Mouse (Mus musculus): ENCODE data around the gene Sned1. TPM values are rescaled to one million over a fixed set of nuclear protein-coding genes. Genes with fewer than 3 reads are reported as not detected.
"Not testable (repeated sequence)": the region's sequence is repeated elsewhere in the genome, so short reads cannot be mapped to it uniquely, and the experiment has no call there.

The Sned1 gene
- 10 to 100 TPM in 1 of 4 experiments, 1 to 10 TPM in 3; 7.4 to 11.0 (median 9.1) TPM for total RNA-seq (2022)

DNA sequence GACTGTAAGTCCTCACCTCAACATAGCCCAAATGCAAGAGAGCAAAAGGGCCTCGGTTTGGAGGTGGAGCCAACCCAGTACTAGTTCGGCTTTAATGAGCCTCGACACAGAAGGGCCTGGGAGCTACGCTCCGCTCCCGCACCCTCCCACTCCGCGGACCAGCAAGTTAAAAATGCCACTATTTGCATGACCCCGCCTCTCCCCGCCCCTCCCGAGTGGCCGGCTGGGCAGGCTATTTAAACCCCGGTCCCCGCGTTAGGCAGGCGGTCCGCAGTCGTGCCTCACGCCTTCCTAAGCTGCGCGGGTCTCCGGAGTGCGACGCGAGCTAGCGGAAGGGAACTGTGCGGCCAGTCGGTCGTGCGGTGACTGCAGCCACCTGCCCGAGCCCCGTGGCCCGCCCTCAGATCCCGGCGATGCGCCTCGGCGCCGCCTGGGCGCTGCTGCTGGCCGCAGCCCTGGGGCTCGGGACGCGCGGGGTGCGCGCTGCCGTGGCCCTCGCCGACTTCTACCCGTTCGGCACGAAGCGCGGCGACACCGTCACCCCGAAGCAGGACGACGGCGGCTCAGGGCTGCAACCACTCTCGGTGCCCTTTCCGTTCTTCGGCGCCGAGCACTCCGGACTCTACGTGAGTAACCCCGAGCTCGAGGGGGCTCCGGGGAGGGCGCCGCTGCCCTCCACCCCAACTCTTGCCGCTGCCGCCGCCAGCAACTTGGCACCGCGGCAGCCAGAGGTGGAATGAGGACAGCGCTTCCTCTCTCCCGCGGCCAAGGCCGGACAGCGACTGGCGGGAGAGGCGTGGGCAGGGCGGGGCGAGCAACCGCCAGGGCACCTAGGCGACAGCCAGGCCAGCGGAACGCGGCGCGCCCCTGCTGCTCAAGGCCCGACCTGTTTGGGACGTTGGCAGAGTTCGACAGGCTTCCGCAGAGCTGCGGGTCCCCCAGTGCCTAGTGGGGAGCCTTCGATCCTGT, at the start of gene Sned1:
Gene Sned1 (plus strand): TSS at position 266 of the 969 bp plus-strand sequence.
- peak; percentile 54 to 66 for DNase-seq (ENCODE audit: low spot score in 2 of 2)

DNA sequence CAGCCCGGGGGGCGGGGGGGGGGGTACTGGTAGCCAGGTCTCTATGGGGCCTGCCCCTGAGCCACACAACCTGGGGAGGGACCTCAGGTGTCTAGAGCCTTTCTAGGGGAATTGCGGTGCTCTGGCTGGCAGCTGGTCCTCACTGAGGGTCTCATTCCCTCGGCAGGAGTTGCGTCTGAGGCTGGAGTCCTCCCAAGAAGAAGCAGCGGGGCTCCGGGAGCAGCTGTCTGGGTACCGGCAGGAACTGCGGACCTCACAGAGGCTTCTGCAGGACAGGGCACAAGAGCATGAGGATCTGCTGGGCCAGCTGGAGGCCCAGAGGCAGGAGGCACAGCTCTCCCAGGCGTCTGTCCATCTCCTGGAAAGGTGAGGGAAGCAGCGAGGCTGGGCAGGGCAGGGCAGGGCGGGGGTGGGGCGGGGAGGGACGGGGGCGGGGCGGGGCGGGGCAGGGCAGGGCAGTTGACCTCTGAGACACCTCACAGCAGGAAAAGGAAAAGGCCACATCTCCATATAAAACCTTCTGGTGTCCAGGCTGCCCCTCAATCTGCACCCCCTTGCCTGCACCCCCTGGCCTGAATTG, 44.8 kb upstream of the Sned1 start:
- DNase-seq (ENCODE audit: low spot score in 2 of 2), result no peak

DNA sequence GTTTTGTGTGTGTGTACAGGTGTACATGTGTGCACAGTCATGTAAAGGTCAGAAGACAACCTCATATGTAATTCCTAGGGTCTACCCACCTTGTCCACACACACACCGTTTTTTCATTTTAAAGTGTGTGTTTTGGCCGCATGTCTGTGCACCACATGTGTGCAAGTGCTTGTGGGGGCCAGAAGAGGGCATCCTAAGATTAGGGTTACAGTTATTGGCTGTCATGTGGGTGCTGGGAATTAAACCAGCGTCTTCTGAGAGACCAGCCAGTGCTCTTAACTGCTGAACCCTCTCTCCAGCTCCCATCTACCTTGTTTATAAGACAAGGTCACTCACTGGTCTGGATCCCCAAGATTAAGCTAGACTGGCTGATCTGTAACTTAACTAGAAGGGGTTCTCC, 40.7 kb upstream of the Sned1 start:
- no peak for DNase-seq (ENCODE audit: low spot score in 2 of 2)

DNA sequence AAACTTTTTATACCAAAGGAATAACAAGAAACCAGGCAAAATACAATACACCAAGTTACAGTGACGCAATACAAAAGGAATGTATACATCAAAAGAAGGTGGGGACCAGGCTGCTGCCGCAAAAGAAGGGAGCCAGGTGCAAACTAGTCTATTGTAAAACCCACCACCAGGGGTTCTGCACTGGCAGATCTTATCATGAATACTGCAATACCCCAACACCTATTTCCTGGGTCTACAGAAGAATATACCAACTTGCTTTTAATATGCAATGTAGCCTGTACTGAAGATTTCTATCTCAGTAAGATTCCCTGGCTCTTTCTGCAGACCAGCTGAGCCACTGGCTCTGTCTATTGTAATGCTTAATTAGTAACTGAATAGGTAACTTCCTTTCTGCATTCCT, 38.2 kb upstream of the Sned1 start:
- not testable (repeated sequence) for DNase-seq (ENCODE audit: low spot score in 2 of 2)

DNA sequence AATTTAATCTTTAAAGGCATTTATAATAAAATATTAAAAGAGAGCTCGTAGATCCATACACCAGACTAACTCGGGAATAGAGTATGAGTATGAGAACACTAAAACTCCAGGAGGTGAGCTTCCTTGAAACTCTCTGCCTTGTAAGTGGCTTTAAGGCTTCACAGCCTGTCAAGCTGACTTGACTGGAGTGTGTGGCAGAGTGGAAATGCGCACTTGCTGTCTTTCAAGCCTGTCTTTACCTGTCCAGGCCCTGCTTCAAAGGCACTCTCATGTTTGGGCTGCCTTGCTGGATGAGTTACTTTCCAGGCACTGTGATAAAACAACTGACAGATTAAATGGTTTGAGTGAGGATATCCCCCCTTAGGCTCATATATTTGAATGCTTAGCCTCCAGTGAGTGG, 37.7 kb upstream of the Sned1 start:
- no peak for DNase-seq (ENCODE audit: low spot score in 2 of 2)

DNA sequence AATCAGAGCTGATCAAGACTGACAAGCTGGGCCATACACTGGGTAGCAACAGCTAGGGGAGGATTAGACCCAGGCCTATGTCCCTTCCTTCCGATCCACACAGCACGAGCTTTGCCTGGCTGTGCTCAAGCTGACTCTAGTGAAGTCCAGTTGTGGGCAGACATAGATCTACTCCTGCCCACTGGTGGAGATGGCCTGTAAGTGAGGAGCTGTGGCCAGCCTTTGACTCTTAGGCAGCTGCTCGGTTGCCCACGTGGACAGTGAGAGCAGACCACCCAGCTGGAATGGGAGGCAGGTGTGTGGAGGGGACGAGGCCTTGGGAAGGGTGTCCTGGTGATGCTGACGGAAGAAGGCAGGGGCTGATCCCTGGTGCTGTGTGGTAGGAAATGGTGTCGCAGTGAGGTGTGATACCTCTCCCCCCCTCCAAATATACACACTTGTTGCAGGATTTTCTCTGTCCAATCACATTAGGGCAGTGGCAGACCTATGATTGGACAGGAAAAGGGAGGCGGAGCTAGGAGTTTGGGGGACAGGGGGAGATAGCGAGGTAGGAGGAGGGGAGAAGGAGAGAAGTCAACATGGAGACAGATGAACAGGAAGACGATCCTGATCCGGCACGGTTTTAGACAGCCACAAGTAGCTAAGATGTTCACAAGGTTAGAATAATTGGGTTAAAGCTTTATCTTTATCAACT, 29.2 kb upstream of the Sned1 start:
- DNase-seq (ENCODE audit: low spot score in 2 of 2), result no peak

DNA sequence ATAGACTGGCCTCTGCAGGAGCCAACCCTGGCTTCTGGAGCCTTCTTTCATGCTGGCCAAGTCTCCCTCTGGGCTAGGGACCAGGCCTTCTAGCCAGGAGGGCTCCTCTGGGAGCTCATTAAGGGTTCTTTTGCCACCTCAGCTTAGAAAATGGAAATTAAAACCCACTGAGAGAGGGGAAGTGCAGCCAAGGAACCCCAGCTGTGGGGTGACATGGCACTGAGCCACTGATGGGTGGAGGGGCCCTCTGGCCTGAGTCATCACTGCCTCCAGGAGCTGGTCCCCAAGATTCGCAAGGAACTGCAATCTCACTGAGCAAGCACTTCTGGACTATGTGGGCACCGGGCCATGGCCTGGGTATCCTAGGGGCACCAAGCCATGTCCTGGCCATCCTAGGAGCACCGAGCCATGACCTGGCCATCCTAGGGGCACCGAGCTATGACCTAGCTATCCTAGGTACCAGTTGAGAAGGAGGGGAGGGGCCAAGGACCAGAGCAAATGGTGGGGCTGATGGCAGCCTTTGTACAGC, 28.0 kb upstream of the Sned1 start:
- DNase-seq (ENCODE audit: low spot score in 2 of 2), result peak in 1 of 2 experiments; percentile 25

DNA sequence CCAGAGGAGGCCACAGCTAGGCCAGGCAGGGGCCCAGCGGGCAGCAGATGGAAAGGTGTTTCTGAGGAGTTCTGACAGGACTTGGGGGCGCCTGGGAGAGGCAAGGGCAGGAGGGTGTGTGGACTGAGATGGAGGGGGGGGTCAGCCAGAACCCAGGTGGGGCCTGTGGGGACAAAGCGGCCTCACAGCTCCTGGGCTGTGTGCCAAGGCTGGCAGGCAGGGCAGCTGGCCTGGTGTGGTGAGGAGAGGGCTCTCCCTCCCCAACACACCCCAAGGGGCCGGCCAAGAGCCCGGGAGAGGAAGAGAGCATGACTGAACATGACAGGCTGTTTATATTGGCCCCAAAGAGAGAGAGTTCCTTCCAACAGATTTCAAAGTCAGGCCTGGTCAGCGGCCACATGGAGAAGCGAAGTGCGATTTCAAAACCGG, 25.4 kb upstream of the Sned1 start:
- peak in 1 of 2 experiments; percentile 66 for DNase-seq (ENCODE audit: low spot score in 2 of 2)

DNA sequence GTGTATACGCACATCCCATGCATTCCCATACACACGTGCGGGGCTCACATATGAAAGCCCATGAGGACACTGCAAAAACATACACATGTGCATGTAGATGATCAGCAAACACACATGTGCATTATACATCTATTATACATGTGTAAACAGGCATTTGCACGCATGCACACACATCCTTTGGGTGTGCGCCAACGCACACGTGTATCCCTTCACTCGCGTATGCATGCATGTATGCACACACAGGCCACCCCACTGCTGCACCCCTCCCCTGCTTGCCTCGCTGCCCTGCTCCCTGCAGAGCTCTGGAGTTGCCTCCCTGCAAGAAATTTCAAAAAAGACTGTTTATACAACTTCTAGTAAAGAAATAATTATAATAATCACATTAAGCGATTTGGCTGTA, 24.6 kb upstream of the Sned1 start:
- DNase-seq (ENCODE audit: low spot score in 2 of 2), result no peak

DNA sequence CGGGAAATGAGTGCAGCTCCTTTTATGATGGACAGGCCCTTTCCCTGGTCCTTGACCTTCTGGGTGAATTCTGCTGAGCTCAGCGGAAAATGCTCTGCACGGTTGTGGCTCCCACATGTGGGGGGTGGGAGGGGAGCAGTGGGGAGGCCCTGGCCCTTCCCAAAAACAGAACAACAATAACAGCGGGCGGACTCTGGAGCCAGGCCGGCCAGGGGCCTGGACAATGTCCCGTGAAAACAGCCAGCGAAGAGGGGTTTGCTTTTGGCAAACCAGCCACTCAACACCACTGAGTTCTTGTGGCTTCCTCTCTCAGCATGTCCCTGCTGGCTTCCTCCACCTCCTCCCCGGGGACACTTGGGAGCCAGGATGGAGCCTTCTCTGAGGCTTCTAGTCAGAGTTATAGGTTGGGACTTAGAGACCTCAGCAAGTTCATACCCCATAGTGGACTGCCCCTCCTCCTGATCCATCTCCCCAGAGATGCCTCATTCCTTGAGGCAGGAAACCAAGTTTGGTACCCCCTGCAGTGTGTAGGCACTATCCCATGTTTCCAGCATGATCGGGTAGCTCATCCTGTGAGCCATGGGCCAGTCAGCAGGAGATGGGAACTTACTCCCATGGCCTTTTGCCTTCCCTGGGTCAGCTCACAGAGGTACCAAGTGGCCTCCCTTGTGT, 24.0 kb upstream of the Sned1 start:
- DNase-seq (ENCODE audit: low spot score in 2 of 2), result no peak

DNA sequence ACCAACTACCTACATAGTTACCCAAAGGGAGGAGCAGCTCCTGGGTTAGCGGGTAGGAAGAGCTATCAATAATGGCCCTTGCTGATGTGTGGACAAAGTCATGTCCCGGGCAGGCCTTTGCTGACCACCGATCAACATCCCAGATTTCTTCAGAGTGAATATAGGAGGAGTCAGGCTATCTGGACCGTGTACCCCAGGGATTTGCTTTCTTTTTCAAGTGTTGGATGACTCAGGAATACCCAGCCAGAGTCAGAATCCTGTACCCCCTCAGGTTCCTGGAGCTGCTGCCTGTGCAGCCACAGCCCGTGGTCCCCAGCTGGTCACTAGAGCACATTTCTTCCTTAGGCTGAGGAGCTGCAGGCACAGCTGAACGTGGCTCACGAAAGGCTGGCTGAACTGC, 23.2 kb upstream of the Sned1 start:
- no peak for DNase-seq (ENCODE audit: low spot score in 2 of 2)

DNA sequence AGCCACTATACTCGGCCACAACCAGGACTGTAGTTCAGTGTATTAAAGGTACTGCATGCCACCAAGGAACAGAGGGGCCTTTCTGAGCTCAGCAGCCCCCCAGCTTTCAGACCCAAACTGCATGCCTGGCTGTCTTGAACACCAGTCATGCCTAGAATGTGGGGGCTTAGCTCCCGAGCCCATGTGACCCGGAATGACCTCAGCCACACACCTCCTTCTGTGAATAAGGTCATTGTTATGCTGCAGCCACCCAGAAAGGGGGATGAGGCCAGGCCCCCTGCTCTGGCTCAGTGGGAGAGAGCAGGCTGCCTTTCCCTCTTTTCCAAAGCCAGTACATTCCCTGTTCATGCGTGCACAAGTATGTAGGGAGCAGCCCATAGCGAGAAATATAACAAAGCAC, 21.0 kb upstream of the Sned1 start:
- DNase-seq (ENCODE audit: low spot score in 2 of 2), result no peak

DNA sequence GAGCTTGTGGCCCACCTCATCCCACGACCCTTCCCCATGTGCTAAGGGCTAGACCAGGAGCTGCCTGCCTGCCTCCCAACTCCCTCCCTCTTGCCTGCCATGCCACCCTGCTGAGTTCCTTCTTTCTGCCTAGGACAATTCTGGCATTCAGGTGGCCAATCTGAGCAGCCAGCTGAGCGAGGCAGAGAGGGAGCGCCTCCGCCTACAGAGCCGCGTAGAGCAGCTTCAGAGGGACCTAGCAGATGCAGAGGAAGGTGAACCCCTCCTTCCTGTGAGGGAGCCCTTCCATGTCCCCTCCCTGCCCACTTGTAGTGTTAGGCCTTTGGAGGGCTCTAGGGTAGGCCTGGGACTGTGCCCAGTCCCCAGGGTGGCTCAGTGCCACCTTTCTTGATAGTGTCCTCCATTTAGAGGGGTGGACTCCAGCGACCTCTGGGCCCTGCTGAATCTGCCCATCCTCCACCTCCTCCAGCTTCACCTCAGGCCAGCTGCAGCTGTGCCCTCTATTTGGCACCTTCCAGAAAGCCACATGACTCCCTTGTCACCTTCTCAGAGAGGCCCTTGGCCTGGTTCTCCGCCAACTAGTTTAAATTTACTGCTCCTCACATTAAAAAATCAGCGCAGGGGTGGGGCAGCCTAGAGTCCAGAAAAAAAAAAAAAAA, 18.7 kb upstream of the Sned1 start:
- no peak for DNase-seq (ENCODE audit: low spot score in 2 of 2)

DNA sequence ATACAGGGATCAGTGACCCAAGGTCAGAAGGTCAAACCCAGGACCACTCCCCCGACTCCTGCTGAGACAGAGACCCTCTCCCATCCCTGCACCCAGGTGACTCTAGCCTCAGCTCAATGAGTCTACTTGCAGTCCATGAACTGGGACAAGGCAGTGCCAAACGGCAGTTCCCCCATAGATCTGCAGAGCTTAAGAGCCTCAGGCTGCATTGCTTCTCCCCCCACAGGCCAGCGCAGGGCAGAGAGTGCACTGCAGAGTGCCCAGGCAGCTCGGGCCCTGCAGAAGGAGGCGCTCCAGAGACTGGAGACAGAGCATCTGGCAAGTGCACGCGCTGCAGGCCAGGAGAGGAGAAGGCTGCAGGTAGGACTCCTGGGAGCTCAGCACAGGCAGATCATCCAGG, 18.1 kb upstream of the Sned1 start:
- no peak for DNase-seq (ENCODE audit: low spot score in 2 of 2)

DNA sequence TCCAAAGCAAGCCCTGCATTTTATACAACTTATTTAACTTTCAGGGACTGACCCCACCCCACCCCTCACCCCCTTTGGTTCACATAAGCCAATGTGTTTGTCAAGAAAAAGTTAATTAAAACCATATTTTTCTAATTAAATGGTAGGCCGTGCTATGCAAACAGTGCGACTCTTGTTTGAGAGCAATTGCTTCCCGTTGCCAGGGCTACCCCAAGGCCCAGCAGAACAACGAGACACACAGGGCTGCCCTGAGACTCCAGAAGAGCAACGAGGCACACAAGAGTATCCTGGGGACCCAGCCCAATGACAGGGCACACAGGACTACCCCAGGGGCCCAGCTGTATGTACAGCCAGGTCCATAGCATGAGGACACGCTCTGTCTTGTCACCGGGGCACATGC, 14.9 kb upstream of the Sned1 start:
- DNase-seq (ENCODE audit: low spot score in 2 of 2), result no peak

DNA sequence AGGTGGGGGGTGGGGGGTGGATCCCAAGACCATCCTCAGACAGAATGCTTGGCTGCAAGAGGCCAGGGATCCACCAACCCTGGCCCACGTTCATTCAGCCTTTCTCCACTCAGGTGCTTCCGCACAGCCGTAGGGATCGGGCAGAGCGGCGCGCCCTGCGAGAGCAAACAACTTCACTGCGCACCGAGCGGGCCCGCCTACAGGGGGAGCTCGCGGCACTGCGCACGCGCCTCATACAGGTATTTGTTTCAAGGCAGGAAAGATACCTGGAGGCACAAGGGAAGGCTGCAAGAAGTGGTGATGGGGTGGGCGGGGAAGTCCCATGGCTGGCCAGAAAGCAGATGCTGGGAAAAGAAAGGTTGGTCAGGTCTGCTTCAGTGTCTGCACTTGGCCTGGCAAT, 11.7 kb upstream of the Sned1 start:
- no peak for DNase-seq (ENCODE audit: low spot score in 2 of 2)

DNA sequence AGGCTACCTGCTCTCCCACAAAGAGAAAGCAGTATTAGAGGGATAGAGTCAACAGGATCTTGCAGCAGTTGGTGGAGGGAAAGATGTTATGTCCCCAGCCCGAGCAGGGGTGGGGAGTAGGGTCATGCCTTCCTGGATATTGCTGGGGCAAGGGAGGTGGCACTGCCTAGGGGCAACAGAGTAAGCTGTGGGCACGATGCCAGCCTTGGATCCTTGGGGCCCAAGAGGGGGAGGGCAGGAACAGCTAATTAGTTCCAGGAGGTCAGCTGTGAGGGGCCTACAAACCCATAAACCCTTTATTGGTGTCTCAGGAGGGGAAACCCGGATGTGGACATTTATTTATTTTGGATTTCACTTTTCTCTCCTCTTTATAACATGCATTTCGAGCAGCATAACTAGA, 10.4 kb upstream of the Sned1 start:
- no peak for DNase-seq (ENCODE audit: low spot score in 2 of 2)

DNA sequence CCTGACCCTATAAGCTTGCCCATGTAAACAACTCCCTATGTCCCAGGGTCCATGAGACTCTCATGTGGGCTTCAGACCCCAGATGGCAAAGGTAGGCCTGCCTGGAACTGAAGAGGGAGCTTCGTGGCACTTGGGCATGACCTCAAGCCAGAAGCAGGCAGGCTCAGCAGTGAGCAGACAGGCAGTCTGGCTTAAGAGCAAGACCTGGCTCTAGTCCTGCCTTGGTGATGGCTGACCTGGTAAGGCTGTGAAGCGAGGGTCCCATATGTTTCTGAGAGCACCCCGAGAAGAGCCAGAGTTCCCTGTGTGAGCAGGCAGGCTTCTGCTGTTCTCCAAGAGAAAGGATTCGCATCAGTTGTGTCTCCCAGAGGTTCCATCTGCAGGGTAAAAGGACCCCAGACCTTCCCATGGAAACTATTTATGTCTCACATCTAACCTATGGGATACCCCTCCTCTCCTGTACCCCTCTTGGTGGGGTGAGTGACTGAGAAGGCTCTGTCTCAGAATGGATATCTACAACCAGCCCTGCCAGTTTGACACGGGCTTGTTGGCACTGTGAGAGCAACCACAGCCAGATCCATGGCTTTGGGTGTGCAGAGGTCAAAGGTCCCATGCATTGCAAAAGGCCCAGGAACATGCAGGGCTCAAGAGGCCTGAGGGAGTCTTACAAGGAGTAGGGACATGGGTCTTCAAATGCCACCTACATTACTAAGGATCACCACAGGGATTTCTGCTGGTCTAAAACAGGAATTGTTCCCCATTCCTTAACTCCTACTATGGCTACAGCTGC, 9.7 kb upstream of the Sned1 start:
- no peak for DNase-seq (ENCODE audit: low spot score in 2 of 2)

DNA sequence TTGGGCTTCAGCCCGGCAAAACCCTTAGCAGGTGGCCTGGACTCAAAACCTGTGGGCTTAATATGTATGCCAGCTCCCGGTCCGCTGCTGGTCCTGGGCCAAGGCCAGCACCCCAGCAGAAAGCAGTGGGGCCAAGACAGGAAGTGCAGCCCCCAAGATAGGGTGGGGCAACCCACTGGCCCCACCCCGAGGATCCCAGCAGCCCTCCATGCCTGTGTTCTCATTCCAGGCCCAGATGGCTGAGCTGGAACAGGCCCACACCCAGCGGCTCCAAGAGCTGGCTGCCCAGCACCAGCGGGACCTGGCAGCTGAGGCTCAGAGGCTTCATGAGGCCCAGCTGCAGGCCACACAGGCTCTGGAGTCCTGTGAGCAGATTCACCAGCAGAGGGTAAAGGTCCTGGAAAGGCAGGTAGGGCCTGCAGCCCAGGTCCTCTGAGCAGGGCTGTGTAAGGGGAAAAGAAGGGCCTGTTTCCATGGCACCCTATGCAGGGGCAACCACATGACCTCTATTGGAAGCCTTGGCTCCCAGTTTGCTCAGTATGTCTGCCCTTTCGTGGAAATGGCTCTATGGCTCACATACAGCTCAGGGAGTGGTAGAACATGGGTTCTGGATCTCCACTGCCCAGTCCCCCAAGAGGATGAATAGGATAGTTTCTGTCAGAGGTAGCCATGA, 8.2 kb upstream of the Sned1 start:
- DNase-seq (ENCODE audit: low spot score in 2 of 2), result no peak

DNA sequence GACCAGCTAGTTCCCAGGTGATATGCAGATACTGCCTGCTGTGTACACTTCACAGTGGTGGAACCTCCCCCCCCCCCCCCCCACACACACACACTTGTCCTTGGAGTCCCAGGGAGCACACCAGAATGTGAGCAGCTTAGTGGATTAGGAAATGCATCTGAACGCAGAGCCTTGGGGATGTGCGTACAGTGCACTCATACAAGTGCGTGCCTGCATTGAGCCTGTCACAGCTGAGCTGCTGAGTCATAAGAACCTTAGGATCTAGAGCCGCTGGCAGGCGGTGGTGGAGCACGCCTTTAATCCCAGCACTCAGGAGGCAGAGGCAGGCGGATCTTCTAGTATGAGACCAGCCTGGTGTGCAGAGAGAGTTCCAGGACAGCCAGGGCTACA, 7.7 kb upstream of the Sned1 start:
- DNase-seq (ENCODE audit: low spot score in 2 of 2), result no peak
